Mouse (Mus musculus): Measurements from ENCODE around the gene Gpatch3. TPM values are rescaled to one million over a fixed set of nuclear protein-coding genes. Genes with fewer than 3 reads are reported as not detected.

The Gpatch3 gene
- polyA plus RNA-seq, 1 experiment from 2014 or later: 6.2 TPM

Small RNA genes within 50 kb of the gene (microRNA-seq; reads per million reads assigned to microRNA genes)
- not detected for gene Gm23158

Other genes with a start within 250 kb of the Gpatch3 start
- gene Wdtc1, start 221.3 kb upstream of the Gpatch3 start, polyA plus RNA-seq (2015; fragmentation: Nextera tagmentation; extraction: Ambion mirVana): 18.6 and 24.2 TPM in 2 replicates
- 8.8 and 9.3 TPM in 2 replicates for gene Slc9a1, start 205.0 kb upstream of the Gpatch3 start, polyA plus RNA-seq (2015; fragmentation: Nextera tagmentation; extraction: Ambion mirVana)
- 2.4 and 4.1 TPM in 2 replicates for gene Tent5b, start 94.6 kb upstream of the Gpatch3 start, polyA plus RNA-seq (2015; fragmentation: Nextera tagmentation; extraction: Ambion mirVana)
- gene Trnp1, start 76.2 kb upstream of the Gpatch3 start, polyA plus RNA-seq (2015; fragmentation: Nextera tagmentation; extraction: Ambion mirVana): 2.8 and 3.1 TPM in 2 replicates
- 31.5 and 38.6 TPM in 2 replicates for gene Kdf1, start 55.8 kb upstream of the Gpatch3 start, polyA plus RNA-seq (2015; fragmentation: Nextera tagmentation; extraction: Ambion mirVana)
- gene Nudc, start 28.7 kb upstream of the Gpatch3 start, polyA plus RNA-seq (2015; fragmentation: Nextera tagmentation; extraction: Ambion mirVana): 291 and 292 TPM in 2 replicates
- gene Nr0b2, start 21.4 kb upstream of the Gpatch3 start, polyA plus RNA-seq (2015; fragmentation: Nextera tagmentation; extraction: Ambion mirVana): 10.4 and 11.2 TPM in 2 replicates
- gene Gpn2, start 9.6 kb downstream of the Gpatch3 start, polyA plus RNA-seq (2015; fragmentation: Nextera tagmentation; extraction: Ambion mirVana): 16.4 and 17.7 TPM in 2 replicates
- 138 and 228 TPM in 2 replicates for gene Sfn, start 27.4 kb downstream of the Gpatch3 start, polyA plus RNA-seq (2015; fragmentation: Nextera tagmentation; extraction: Ambion mirVana)
- 5.4 and 5.8 TPM in 2 replicates for gene Zdhhc18, start 75.4 kb downstream of the Gpatch3 start, polyA plus RNA-seq (2015; fragmentation: Nextera tagmentation; extraction: Ambion mirVana)
- gene Pigv, start 97.9 kb downstream of the Gpatch3 start, polyA plus RNA-seq (2015; fragmentation: Nextera tagmentation; extraction: Ambion mirVana): 14.7 and 18.7 TPM in 2 replicates
- gene Arid1a, start 182.0 kb downstream of the Gpatch3 start, polyA plus RNA-seq (2015; fragmentation: Nextera tagmentation; extraction: Ambion mirVana): 27.0 and 29.2 TPM in 2 replicates

Data from stomach, embryonic 15.5 days (tissue).